Mouse (Mus musculus) kidney, embryonic 14.5 days (tissue): ENCODE data around the gene Aif1. TPM values are rescaled to one million over a fixed set of nuclear protein-coding genes. Genes with fewer than 3 reads are reported as not detected.

Experiments
- ATAC-seq: fragments of 200-750 bp; cut with Nextera tagmentation; 2 replicates; pipeline ENCODE4 v1.8.0; 2017; ENCODE audit warnings: moderate number of reproducible peaks, mild to moderate bottlenecking, moderate TSS enrichment, moderate library complexity; ENCODE audit not compliant: low FRiP score, low TSS enrichment
- H3K27ac ChIP-seq: fragments of 300-500 bp; sonication (generic); 2 replicates; pipeline ENCODE4 v1.5.1; 2014; ENCODE audit warnings: low read depth, mild to moderate bottlenecking, low read length, moderate library complexity, mixed read lengths
- H3K27me3 ChIP-seq: fragments of 300-500 bp; sonication (generic); 2 replicates; pipeline ENCODE4 v1.6.1; 2014; ENCODE audit warnings: mild to moderate bottlenecking, low read length; ENCODE audit not compliant: control insufficient read depth, insufficient read depth
- H3K36me3 ChIP-seq: fragments of 300-500 bp; sonication (generic); 2 replicates; pipeline ENCODE4 v1.6.1; 2014; ENCODE audit warnings: low read length, mixed read lengths; ENCODE audit not compliant: control insufficient read depth, insufficient read depth
- H3K4me1 ChIP-seq: fragments of 300-500 bp; sonication (generic); 2 replicates; pipeline ENCODE4 v1.6.1; 2014; ENCODE audit warnings: low read length, mixed read lengths; ENCODE audit not compliant: control insufficient read depth, insufficient read depth
- H3K4me2 ChIP-seq: fragments of 300-500 bp; sonication (generic); replicated peaks from 2 replicates; pipeline ENCODE4 v1.6.1; 2014; ENCODE audit warnings: low read depth, mild to moderate bottlenecking, low read length
- H3K4me3 ChIP-seq: fragments of 300-500 bp; sonication (generic); 2 replicates; pipeline ENCODE4 v1.5.1; 2014; ENCODE audit warnings: mild to moderate bottlenecking, low read length
- H3K9ac ChIP-seq: fragments of 300-500 bp; sonication (generic); 2 replicates; pipeline ENCODE4 v1.6.1; 2014; ENCODE audit warnings: low read depth, mild to moderate bottlenecking, low read length, moderate library complexity
- H3K9me3 ChIP-seq: fragments of 300-500 bp; sonication (generic); 2 replicates; pipeline ENCODE4 v1.6.1; 2016; ENCODE audit warnings: low read length; ENCODE audit not compliant: control insufficient read depth
- WGBS: fragments of 180-500 bp; shearing (Covaris S2); extraction: QIAGEN DNeasy Blood & Tissue Kit; methylation state at CpG from one replicate; pipeline ENCODE4 v1.1.7; 2014; 5-methylcytosine and 5-hydroxymethylcytosine counted together
- polyA plus RNA-seq: library from polyadenylated mRNA; unstranded; fragments of >200 nt; fragmentation: Nextera tagmentation; extraction: Ambion mirVana; gene quantifications from 2 replicates; pipeline ENCODE4 v1.2.1, GENCODE M21; 2014

Gene Aif1
- polyA plus RNA-seq, 1 experiment from 2014 or later: 10.9 TPM

GRCm38 (mm10) chr17:35198029-35198428 is 22.2 kb upstream of the Aif1 start:
- H3K27me3 ChIP-seq: peaks cover 52% of the 10 kb centered on the region
- ATAC-seq: no peak

DNA sequence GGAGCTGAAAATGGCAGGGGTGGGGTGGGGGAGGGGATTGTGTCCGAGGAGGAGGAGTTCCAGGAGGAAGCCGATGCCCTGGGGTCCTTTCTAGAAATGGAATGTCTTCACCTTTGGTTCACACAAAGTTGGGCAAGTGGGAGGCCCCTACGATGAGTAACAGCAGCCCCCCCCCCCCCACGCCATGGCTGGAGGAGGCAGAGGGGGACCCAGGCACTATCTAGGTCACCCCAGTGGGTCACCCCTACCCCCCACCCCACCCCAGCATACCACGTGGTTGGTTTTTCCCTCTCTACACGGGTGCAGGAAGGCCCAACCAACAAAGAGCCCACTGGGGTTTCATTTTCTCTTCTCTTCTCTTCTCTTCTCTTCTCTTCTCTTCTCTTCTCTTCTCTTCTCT is 21.3 kb upstream of the Aif1 start:
- no peaks in the 10 kb centered on the region for H3K36me3 ChIP-seq
- 57% methylated on average over 6 of the region's 6 CpGs for WGBS
- H3K4me1 ChIP-seq: peaks cover 14% of the 10 kb centered on the region
- no peak for ATAC-seq
- H3K9me3 ChIP-seq: no peaks in the 10 kb centered on the region
- no peak overlapping the region for H3K9ac ChIP-seq
- H3K4me2 ChIP-seq: no peak overlapping the region
- no peak overlapping the region for H3K27ac ChIP-seq
- H3K27me3 ChIP-seq: peaks cover 45% of the 10 kb centered on the region
- H3K4me3 ChIP-seq: no peak overlapping the region

More at GRCm38 (mm10) chr17:35198029-35198428, 22.2 kb upstream of the Aif1 start:
- no peak overlapping the region for H3K27ac ChIP-seq
- no peak overlapping the region for H3K4me2 ChIP-seq
- H3K9ac ChIP-seq: no peak overlapping the region
- no peaks in the 10 kb centered on the region for H3K36me3 ChIP-seq
- H3K4me1 ChIP-seq: peaks cover 14% of the 10 kb centered on the region
- no peaks in the 10 kb centered on the region for H3K9me3 ChIP-seq
- WGBS: 71% methylated on average over 7 of the region's 7 CpGs
- H3K4me3 ChIP-seq: no peak overlapping the region

- Histone ChIP-seq H3K9me3 (no peaks in the 10 kb centered on the region), H3K9ac (no peak overlapping the region), H3K36me3 (no peaks in the 10 kb centered on the region), H3K27ac (no peak overlapping the region), H3K27me3 (peaks cover 40% of the 10 kb centered on the region), H3K4me1 (peaks cover 14% of the 10 kb centered on the region), H3K4me3 (peak overlapping the region; percentile 41), H3K4me2 (peak overlapping the region; percentile 65)
- ATAC-seq: no peak
- 30% methylated on average over 9 of the region's 9 CpGs for WGBS
Observed at GRCm38 (mm10) chr17:35196321-35196641, 20.4 kb upstream of the Aif1 start.

DNA sequence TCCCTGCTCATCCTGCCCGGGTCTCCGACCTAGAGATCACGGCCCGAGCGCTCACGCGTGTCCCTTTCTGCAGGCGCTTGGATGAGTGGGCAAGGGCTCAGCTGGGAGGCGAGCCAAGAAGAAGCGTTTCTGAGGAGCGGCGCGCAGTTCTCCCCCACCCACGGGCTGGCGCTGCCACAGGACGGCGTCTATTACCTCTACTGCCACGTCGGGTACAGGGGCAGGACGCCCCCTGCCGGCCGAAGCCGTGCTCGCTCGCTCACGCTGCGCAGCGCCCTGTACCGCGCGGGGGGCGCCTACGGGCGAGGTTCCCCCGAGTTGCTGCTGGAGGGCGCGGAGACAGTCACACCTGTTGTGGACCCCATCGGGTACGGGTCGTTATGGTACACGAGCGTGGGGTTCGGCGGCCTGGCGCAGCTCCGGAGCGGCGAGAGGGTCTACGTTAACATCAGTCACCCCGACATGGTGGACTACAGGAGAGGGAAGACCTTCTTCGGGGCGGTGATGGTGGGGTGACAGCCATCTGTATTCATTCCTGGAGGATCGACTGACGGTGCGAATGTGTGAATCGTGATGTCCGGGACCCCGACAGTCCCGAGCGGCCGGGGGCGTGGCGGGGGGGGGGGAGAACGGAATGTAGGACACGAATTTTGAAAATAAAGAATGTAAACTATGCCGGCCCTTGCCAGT is 19.9 kb upstream of the Aif1 start:
- Histone ChIP-seq H3K27ac (no peak overlapping the region), H3K4me2 (peak overlapping the region; percentile 65), H3K36me3 (no peaks in the 10 kb centered on the region), H3K4me1 (peaks cover 14% of the 10 kb centered on the region), H3K9ac (peak overlapping the region; percentile 32; the same call in 1 of the 2 replicates), H3K9me3 (no peaks in the 10 kb centered on the region), H3K4me3 (peak overlapping the region; percentile 41), H3K27me3 (peaks cover 35% of the 10 kb centered on the region)
- ATAC-seq: peak; percentile 84
- WGBS: 1% methylated on average over 66 of the region's 66 CpGs

DNA sequence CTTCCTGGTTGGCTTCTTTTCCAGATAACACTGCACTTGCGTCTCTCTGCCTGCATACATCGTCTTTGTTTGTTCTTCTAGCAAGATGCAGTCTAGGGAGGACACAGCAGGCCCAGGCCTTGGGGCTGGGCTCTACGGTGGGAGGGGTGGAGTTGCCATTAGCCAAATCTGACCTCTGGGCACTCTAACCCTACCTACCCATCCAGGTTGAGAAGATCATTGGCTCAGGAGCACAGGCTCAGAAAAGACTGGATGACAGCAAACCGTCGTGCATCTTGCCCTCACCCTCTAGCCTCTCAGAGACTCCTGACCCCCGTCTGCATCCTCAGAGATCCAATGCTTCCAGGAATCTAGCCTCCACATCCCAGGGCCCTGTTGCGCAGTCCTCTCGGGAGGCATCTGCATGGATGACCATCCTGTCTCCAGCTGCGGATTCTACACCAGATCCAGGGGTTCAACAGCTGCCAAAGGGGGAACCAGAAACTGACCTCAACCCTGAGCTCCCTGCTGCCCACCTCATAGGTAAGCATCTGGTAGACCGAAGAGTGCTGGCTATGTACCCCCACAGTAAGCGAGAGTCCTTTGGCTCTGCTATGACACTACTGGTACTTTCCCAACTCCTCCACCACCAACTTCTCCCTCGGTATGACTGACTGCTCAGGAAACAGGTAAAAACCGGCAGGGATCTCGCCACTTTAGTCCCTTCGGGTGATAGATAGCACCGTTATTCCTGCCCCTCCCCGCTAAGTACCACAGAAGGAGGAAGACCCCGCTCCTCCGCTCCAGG is 19.2 kb upstream of the Aif1 start:
- peak; percentile 41; the same call in 1 of the 2 replicates for ATAC-seq
- Histone ChIP-seq H3K4me1 (peaks cover 14% of the 10 kb centered on the region), H3K9ac (peak overlapping the region; percentile 32), H3K27ac (no peak overlapping the region), H3K36me3 (no peaks in the 10 kb centered on the region), H3K4me3 (peak overlapping the region; percentile 41), H3K27me3 (peaks cover 35% of the 10 kb centered on the region), H3K9me3 (no peaks in the 10 kb centered on the region), H3K4me2 (peak overlapping the region; percentile 65)
- WGBS: 45% methylated on average over 19 of the region's 19 CpGs

DNA sequence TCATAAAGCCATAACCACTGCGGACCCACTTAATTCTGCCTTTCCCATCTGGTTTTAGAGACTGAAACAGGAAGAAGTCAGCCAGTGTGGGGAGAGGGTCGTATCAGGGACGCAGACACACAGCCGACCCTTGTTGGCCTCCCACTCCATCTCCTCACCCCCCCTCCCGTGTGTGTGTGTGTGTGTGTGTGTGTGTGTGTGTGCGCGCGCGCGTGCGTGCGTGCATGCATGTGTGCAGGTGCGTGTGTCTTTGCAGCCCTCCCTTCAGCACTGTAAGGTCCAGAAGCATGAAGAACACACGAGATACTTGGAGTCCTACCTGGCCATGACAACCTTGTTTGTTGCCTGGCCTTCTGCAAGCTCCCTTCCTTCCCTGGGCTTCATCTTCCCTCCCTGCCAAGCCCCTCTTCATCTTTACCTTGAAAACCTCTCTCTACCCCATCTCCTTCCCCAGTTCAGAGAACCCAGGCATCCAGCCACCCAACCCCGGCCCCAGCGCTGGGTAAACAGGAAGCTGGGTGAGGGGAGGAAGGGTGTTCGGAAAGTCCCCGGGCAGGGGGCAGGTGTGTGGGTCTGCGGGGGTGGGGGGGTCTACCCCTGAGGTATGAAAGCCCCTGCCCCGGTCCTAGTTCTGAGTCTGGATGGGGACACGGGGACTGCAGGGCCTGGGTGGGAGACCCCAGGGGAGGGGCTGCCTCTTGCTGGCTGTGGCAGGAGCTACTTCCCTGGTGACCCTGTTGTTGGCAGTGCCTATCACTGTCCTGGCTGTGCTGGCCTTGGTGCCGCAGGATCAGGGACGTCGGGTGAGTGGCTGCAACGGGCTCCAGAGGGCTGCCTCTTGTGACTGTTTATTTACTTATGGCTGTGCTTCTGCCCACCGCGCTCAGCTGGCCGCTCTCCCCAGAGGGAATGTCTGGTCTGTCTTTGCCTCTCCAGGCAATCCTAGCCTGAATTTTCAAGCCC is 18.3 kb upstream of the Aif1 start, which contains the start of gene Ltb:
TSS of gene Ltb (plus strand) at position 559 of the 963 bp plus-strand sequence.
- WGBS: 60% methylated on average over 28 of the region's 28 CpGs
- Histone ChIP-seq H3K36me3 (no peaks in the 10 kb centered on the region), H3K27ac (no peak within 1 kb of the TSS), H3K27me3 (peaks cover 35% of the 10 kb centered on the region), H3K4me3 (no peak within 1 kb of the TSS; the same call in 1 of the 2 replicates), H3K4me2 (peak within 1 kb of the TSS; percentile 65), H3K9ac (peak within 1 kb of the TSS; percentile 34), H3K4me1 (peaks cover 14% of the 10 kb centered on the region), H3K9me3 (no peaks in the 10 kb centered on the region)
- ATAC-seq: no peak

DNA sequence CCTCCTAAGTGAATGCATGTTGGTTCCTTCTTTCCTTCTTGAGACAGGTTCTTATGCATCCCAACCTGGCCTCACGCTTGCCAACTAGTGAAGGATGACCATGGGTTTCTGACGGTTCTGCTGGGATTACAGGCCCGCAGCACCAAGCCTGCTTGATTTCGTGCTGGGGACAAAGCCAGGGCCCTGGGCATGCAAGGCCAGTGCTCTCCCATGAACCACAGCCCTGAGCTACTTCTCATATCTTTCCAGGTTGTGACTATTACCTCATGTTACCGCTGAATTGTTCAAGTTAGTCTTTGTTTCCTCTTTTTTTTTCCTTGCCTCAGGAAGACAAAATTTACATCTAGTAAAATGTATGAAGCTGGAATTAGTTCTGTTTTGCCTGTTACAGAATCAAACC is 17.1 kb upstream of the Aif1 start:
- H3K9me3 ChIP-seq: no peaks in the 10 kb centered on the region
- no peaks in the 10 kb centered on the region for H3K36me3 ChIP-seq
- no peak overlapping the region for H3K4me3 ChIP-seq
- no peak overlapping the region for H3K27ac ChIP-seq
- ATAC-seq: no peak
- no peak overlapping the region for H3K4me2 ChIP-seq
- peaks cover 14% of the 10 kb centered on the region for H3K4me1 ChIP-seq
- no peak overlapping the region for H3K9ac ChIP-seq
- 89% methylated on average over 5 of the region's 5 CpGs for WGBS
- peaks cover 31% of the 10 kb centered on the region for H3K27me3 ChIP-seq

DNA sequence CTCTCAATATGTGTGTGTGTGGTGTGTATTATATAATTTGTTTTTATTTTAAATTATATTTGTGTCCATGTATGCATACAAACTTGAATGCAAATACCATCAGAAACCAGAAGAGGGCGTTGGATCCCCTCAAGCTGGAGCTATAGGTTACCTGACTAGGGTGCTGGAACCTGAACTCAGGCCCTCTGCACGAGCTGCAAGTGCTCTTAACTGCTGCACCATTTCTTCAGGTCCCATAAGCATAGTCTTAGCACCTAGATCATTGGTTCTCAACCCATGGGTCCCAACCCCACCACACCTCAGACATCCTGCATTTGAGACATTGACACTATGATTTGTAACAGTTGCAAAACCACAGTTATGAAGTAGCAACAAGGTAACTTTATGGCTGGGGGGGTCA is 15.9 kb upstream of the Aif1 start:
- Histone ChIP-seq H3K27me3 (peaks cover 25% of the 10 kb centered on the region), H3K4me1 (peaks cover 15% of the 10 kb centered on the region), H3K9me3 (no peaks in the 10 kb centered on the region), H3K4me3 (no peak overlapping the region), H3K4me2 (no peak overlapping the region), H3K27ac (no peak overlapping the region), H3K9ac (no peak overlapping the region), H3K36me3 (no peaks in the 10 kb centered on the region)
- WGBS: 65% methylated on average over 2 of the region's 2 CpGs
- no peak for ATAC-seq
